Mouse (Mus musculus): ENCODE measurements around the gene Zfp292. TPM values are rescaled to one million over a fixed set of nuclear protein-coding genes. Genes with fewer than 3 reads are reported as not detected.

The Zfp292 gene
- total RNA-seq (2023): 10 to 100 TPM; 71.1 to 77.4 TPM

DNA sequence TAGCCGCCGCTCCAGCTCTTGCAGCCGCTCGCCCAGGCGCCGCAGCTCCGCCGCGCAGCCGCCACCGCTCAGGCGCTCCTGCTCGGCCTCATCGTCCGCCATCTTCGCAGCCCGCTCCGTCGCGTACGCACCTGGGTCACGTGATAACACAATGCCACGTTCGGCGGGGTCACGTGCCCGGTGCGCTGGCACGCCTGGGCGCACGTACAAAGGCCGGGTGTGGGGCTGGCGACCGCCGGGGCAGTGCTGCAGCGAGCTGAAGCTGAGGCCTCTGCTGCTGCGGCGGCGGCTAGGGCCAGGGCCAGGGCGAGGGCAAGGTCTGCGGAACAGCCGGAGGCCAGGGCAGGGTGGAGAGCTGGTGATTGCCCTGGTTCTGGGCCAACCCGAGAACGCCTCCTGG is at the start of gene Zfp292:
Gene Zfp292 (minus strand): TSS at position 143 of the 400 bp plus-strand sequence.

DNA sequence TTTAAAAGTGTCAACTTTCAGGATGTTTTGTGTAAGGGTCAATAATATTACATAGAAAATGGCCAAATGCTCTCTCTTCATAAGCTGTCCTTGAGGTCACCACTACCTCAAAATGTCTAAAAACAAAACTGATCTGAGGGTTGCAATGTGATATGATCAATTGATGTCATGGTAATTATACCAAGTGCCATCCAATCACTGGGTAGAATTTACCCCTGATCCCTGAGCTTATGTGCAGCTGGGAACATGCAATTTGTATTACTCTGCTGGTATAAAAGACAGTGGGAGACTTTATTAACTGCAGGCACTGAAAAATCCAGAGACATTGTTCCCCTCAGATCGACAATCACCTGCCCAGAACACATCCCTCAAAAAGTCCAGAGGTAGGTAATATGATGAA is 10.7 kb upstream of the Zfp292 start, which contains the start of gene Cga:
Gene Cga (plus strand): TSS at position 301 of the 400 bp plus-strand sequence.

DNA sequence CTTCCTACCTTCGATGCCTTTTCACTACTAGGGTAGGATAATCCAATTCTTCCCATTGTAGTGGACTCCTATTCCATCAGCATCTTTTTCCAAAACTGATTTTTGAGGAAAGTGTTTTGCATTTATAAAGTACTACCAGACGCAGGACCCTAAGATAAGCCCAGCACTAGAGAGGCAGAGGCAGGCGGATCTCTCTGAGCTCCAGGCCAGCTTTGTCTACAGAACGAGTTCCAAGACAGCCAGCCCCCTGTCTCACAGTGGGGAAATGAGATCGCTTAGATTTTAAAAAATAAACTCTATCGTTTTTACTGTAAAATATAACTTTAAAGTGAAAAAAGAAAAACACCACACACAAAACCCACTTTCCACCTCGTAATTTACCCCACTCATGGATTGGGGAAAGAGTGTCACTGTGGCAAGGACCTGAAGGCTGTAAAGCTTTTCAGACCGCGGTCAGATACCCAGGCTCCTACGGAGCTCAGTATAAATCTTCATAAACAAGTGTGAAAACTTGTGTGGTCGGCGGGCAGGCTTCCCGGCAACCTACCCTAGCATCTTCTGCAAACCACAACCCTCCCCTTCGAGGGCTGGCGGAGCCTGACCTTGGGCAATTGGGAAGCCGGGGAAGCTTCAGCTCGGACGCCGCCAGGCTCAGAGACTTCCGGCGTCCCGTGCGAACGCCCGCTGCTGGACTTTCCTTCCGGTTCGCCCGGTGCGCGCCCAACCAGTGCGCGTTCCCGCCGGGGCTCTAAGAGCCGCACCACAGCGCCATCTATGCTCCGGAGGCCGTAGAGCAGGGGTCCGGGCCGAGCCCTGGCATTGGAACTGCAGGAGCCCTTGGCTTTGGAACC is 104.9 kb downstream of the Zfp292 start, which contains the start of gene Smim8:
Gene Smim8 (minus strand): TSS at position 747 of the 851 bp plus-strand sequence.

DNA sequence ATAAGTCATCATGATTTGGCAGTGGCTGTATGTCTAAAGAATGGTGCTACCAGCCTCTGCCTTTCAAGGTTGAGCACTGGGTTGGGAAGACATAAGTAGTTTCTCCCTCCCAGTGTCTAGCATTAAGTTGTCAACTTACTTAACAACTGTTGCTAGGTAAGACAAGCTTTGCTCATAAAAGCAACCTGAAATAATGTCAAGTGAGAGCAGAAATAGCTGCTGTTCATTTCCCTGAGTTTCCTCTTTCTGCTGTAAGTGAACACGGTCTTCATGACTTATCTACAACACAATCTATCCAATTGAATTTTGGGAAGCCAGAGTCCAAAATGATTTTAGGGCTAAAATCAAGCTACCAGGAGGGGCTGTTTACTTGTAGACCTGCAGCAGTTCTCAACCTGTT is 126.6 kb downstream of the Zfp292 start, which contains the start of gene Gm136:
Gene Gm136 (minus strand): TSS at position 101 of the 400 bp plus-strand sequence.

Other genes starting within 250 kb of the Zfp292 start
- gene Slc35a1, start 195.5 kb downstream of the Zfp292 start, total RNA-seq (2023): 10 to 100 TPM; 18.5 to 22.8 TPM
- not detected for gene Cfap206, start 152.8 kb downstream of the Zfp292 start, total RNA-seq (2023)
- gene Gm136, start 126.7 kb downstream of the Zfp292 start, total RNA-seq (2023): not detected
- gene Smim8, start 104.5 kb downstream of the Zfp292 start, total RNA-seq (2023): 10 to 100 TPM; 13.5 to 15.1 TPM
- not detected for gene Cga, start 10.8 kb upstream of the Zfp292 start, total RNA-seq (2023)